In the genomic region with DNA sequence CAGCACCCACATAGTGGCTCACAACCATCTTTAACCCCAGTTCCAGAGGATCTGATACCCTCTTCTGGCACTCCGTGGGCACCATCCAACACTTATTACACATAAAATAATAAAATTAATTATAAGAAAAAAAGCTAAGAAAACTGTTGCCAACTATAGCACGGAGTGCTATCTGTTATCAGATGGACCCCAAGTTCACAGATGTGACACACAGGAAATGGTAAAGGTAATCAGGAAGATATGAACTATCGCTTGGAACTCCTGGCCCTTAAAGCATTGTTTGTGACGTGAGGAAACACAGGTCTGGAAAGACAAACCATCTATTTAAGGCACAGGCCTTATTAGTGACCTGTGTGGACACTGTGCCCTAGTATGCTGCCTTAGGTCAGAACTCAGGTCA, we compare ENCODE assay signal across 27 mouse cellular contexts.
"Had no signal": no experiment of that assay in that cellular context is flagged by ENCODE, and none has a peak within 500 bp of the region (broad histone marks: within the 10 kb centered on the region; RNA-seq: fewer than 3 reads in every experiment).

No protein-coding gene starts in this region.

- DNase-seq: cerebellum, adult 9-10 months; cerebellum, adult 9-11 months; cerebellum, postnatal 10 days; cerebellum, postnatal 14 days; cerebellum, postnatal 25 days; cerebellum, postnatal 36 days; embryo, embryonic 11 days; forebrain, postnatal 0 days; gastrocnemius, adult 2 months; gastrocnemius, postnatal 10 days; gastrocnemius, postnatal 14 days; gastrocnemius, postnatal 25 days; gastrocnemius, postnatal 36 days; heart, adult 18-20 months; heart, adult 2 months had no signal

- H3K36me3 ChIP-seq: embryonic facial prominence, embryonic 10.5 days; embryonic facial prominence, embryonic 12.5 days; embryonic facial prominence, embryonic 13.5 days; embryonic facial prominence, embryonic 15.5 days; forebrain, embryonic 10.5 days; forebrain, embryonic 12.5 days; forebrain, embryonic 15.5 days; heart, embryonic 10.5 days had no signal

- H3K4me1 ChIP-seq: embryonic facial prominence, embryonic 12.5 days; embryonic facial prominence, embryonic 15.5 days; forebrain, embryonic 12.5 days; forebrain, embryonic 13.5 days; forebrain, embryonic 15.5 days had no signal

- ATAC-seq: forebrain, embryonic 13.5 days; forebrain, embryonic 14.5 days; forebrain, embryonic 15.5 days; forebrain, embryonic 16.5 days; forebrain, postnatal 0 days had no signal

- H3K9ac ChIP-seq: embryonic facial prominence, embryonic 12.5 days; embryonic facial prominence, embryonic 13.5 days; embryonic facial prominence, embryonic 15.5 days; forebrain, embryonic 12.5 days; forebrain, embryonic 13.5 days; forebrain, embryonic 15.5 days; forebrain, postnatal 0 days had no signal

- H3K4me2 ChIP-seq: embryonic facial prominence, embryonic 12.5 days; embryonic facial prominence, embryonic 13.5 days; embryonic facial prominence, embryonic 15.5 days; forebrain, embryonic 12.5 days; forebrain, embryonic 13.5 days; forebrain, embryonic 15.5 days had no signal

- H3K4me3 ChIP-seq: embryonic facial prominence, embryonic 10.5 days; embryonic facial prominence, embryonic 12.5 days; embryonic facial prominence, embryonic 13.5 days; embryonic facial prominence, embryonic 15.5 days; erythroblast, embryonic 14.5 days; forebrain, embryonic 10.5 days; forebrain, embryonic 12.5 days; forebrain, embryonic 13.5 days; forebrain, embryonic 15.5 days; gastrocnemius, adult 2 months; heart, adult 2 months; heart, embryonic 10.5 days had no signal

- H3K27me3 ChIP-seq: embryonic facial prominence, embryonic 15.5 days; forebrain, embryonic 13.5 days; forebrain, embryonic 15.5 days had no signal

- H3K9me3 ChIP-seq: embryonic facial prominence, embryonic 10.5 days; embryonic facial prominence, embryonic 12.5 days; embryonic facial prominence, embryonic 13.5 days; embryonic facial prominence, embryonic 15.5 days; forebrain, embryonic 10.5 days; forebrain, embryonic 12.5 days; forebrain, embryonic 13.5 days; forebrain, embryonic 15.5 days; heart, embryonic 10.5 days had no signal

- H3K27ac ChIP-seq: embryonic facial prominence, embryonic 10.5 days; embryonic facial prominence, embryonic 12.5 days; embryonic facial prominence, embryonic 13.5 days; embryonic facial prominence, embryonic 15.5 days; forebrain, embryonic 10.5 days; forebrain, embryonic 12.5 days; forebrain, embryonic 13.5 days; forebrain, embryonic 15.5 days; gastrocnemius, adult 2 months; heart, adult 2 months; heart, embryonic 10.5 days had no signal
